Mouse (Mus musculus) erythroblast, embryonic 14.5 days (primary cell): ENCODE data around the gene Cdk20. TPM values are rescaled to one million over a fixed set of nuclear protein-coding genes. Genes with fewer than 3 reads are reported as not detected.

ENCODE experiments used
- H3K27me3 ChIP-seq: 2 replicates; pipeline ENCODE4 v1.6.1; 2012; ENCODE audit warnings: inconsistent platforms; ENCODE audit not compliant: control insufficient read depth
- H3K36me3 ChIP-seq: 2 replicates; pipeline ENCODE4 v1.6.1; 2012; ENCODE audit warnings: mild to moderate bottlenecking, inconsistent platforms; ENCODE audit not compliant: control insufficient read depth
- H3K4me1 ChIP-seq: 2 replicates; pipeline ENCODE4 v1.6.1; 2012; ENCODE audit warnings: inconsistent platforms; ENCODE audit not compliant: control insufficient read depth
- H3K4me3 ChIP-seq: replicated peaks from 2 replicates; pipeline ENCODE3; 2012; ENCODE audit warnings: moderate library complexity, mild to moderate bottlenecking, inconsistent platforms
- H3K9me3 ChIP-seq: 2 replicates; pipeline ENCODE4 v1.6.1; 2012; ENCODE audit warnings: low read length, inconsistent platforms, mixed read lengths; ENCODE audit not compliant: control insufficient read depth
- GATA1 ChIP-seq: IDR thresholded peaks from 2 replicates; pipeline ENCODE4 v1.6.1; 2012; ENCODE audit warnings: low read length, inconsistent platforms, mixed read lengths
- TAL1 ChIP-seq: IDR thresholded peaks from 3 replicates; pipeline ENCODE4 v1.6.1; 2012; ENCODE audit warnings: low read length, inconsistent platforms, mixed read lengths
- polyA plus RNA-seq: library from polyadenylated mRNA; stranded (reverse); fragments of >175 nt; gene quantifications from 2 replicates; pipeline ENCODE4 v1.2.3, GENCODE M21; 2012

Gene Cdk20
- polyA plus RNA-seq, 1 experiment: 0.86 TPM

DNA sequence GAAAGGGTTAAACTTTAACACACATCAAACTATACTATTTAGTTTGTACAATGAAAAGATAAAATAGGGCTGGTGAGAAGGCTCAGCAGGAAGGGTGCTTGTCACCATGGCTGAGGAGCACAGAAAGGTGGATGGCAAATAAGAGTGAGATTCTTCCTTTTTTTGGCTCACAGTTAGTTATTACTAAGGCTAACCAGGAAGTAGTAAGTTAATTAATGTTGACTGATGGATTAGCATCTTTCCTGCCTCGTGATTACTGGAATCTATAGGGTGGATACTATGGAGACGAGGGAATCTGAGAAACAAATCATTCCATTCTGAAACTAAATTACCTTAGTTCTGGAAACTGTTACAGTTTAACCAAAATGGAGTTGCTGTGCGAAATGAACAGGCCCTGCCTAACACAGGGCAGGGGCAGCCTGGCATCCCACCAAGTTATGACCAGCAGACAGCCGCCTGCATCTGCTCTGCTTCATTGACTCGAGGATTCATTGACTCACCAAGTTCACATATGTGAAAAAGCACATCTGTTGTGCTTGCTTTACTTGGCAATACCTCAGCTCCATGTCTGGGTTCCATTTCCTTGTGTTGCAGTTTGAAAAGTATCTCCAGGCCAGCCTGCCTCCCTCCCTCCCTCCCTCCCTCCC is 15.0 kb upstream of the Cdk20 start:
- 0 out of 2 replicates have a peak, but pooled peaks cover 2% of the 10 kb centered on the region for H3K9me3 ChIP-seq
- TF ChIP-seq GATA1 (no peak), TAL1 (no peak)
- H3K27me3 ChIP-seq: no peaks in the 10 kb centered on the region
- no peak overlapping the region for H3K4me3 ChIP-seq
- no peaks in the 10 kb centered on the region; the same call in 1 of the 2 replicates for H3K36me3 ChIP-seq
- peaks cover 20% of the 10 kb centered on the region for H3K4me1 ChIP-seq

DNA sequence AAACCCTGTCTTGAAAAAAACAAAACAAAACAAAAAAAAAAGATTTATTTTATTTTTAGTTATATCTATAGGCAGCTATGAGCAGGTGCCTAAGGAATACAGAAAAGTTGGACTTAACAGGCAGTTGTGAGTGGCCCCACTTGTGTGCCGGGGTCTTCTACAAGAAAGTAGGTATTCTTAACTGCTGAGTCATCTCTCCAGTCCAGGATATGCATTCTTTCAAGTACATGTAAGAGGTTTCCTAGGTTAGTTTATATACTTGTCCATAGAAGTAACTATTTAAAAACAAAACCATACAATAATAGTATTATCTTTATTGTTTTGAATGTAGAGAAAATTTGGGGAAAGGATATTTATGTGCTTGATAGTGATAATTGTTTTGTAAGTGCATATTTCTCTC is 11.3 kb upstream of the Cdk20 start:
- TF ChIP-seq GATA1: no peak
- TF ChIP-seq TAL1: no peak
- Histone ChIP-seq H3K36me3 (no peaks in the 10 kb centered on the region), H3K9me3 (no peaks in the 10 kb centered on the region), H3K4me3 (no peak overlapping the region), H3K4me1 (peaks cover 3% of the 10 kb centered on the region; the same call in 1 of the 2 replicates), H3K27me3 (no peaks in the 10 kb centered on the region)

DNA sequence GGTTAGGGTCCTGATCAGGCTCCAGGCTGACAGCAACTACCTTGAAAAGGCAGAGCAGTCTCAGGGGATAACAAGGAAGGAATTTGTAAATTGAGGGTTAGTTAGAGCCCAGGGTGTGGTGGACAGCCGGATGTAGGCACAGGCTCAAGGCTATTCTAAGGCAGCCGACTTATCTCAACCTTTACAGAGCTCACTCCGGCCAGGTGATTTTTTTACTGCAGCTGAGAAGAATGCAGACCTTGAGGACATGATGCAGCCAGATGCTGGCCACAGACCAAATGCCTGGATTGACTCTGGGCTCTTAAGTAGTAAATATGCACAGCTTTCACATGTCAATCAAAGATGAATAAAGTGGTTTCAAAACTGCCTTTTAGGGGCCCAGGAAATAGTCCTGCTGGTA is 10.7 kb upstream of the Cdk20 start:
- Histone ChIP-seq H3K4me3 (no peak overlapping the region), H3K9me3 (no peaks in the 10 kb centered on the region), H3K4me1 (peaks cover 3% of the 10 kb centered on the region; the same call in 1 of the 2 replicates), H3K27me3 (no peaks in the 10 kb centered on the region), H3K36me3 (no peaks in the 10 kb centered on the region)
- TF ChIP-seq GATA1 (no peak), TAL1 (no peak)

DNA sequence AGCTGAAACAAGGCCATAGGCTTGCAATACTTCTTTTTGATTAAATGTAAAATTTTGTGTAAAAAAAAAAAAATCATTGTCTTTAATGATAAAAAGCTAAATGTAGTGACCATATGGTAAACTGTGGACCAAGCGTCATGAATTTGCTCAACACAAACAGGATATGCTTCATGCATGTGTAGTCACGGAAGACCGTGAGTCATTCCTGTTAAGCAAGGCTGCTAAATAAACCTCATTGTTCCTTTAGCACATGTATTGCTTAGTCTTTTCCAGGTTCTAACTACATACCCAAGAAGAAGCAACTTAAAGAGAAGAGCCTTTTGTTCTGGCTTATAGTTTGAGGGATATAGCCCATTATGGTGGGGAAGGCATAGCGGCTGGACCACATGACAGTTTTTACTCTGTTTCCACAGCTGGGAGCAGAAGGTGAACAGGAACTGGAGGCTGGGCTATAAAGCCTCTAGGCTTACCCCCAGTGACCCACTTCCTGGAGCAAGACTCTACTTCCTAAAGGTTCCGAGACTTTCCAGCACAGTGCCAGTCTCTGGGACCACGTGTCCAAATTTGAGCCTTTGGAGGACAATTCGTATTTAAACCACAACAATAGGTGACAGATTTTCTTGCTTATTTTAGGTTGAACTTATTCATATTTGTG is 10.0 kb upstream of the Cdk20 start:
- Histone ChIP-seq H3K4me3 (no peak overlapping the region), H3K36me3 (no peaks in the 10 kb centered on the region), H3K4me1 (peaks cover 3% of the 10 kb centered on the region; the same call in 1 of the 2 replicates), H3K27me3 (no peaks in the 10 kb centered on the region), H3K9me3 (no peaks in the 10 kb centered on the region)
- TF ChIP-seq GATA1 (no peak), TAL1 (no peak)

DNA sequence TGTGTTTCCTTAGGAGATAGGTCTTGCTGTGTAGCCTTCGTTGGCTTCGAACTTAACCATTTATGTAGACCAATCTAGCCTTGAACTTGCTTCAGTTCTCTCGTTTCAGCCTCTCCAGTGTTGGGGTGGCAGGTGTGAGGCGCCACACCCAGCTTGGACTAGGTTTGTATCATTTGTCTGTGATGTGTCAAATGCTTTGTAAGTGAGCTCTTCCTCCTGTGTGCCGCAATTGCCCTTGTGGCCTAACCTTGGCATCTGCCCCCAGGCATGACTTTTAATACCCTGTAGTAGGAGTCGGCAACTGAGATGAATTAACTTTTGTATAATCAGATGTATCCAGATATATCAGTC is 9.5 kb upstream of the Cdk20 start:
- Histone ChIP-seq H3K9me3 (no peaks in the 10 kb centered on the region), H3K36me3 (no peaks in the 10 kb centered on the region), H3K27me3 (no peaks in the 10 kb centered on the region), H3K4me1 (peaks cover 3% of the 10 kb centered on the region; the same call in 1 of the 2 replicates), H3K4me3 (no peak overlapping the region)
- TF ChIP-seq TAL1 (no peak), GATA1 (no peak)

DNA sequence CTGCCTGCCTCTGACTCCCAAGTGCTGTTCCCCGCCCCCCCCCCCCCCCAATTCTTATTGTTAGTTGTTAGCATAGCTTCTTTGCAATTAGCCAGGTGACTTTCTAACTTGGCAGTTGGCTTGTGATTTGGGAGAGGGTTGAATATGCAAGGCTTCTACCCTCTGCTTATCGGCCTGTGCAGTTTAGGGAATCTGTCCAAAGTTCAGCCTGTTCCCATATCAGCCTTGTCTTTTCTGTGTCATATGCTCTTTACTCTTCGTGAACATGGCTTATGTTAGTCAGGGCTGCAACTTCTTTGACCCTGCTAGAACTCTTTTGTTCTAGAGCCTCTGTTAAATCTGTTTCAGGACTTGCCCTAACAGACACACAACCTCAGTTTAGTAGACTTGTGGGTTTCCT is 7.8 kb upstream of the Cdk20 start:
- Histone ChIP-seq H3K4me1 (peaks cover 3% of the 10 kb centered on the region; the same call in 1 of the 2 replicates), H3K9me3 (no peaks in the 10 kb centered on the region), H3K4me3 (no peak overlapping the region), H3K27me3 (no peaks in the 10 kb centered on the region), H3K36me3 (no peaks in the 10 kb centered on the region)
- TF ChIP-seq TAL1: no peak
- no peak for TF ChIP-seq GATA1

DNA sequence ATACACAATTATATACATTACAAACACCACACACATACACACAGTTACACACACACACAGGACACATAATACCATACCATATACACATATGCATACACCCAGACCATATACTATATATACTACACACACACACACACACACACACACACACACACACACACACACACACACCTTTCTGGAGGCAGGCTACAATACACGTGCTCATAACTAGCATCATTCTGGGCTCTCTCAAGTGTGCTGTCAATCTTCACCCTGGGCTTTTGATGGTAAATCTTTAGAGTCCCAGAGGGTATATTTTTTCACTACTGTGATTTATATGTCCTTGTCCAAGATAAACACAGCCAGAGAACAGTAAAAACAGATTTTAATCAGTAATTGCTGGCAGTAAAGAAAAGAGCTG is 6.8 kb upstream of the Cdk20 start:
- no peaks in the 10 kb centered on the region for H3K27me3 ChIP-seq
- TF ChIP-seq GATA1: no peak
- no peak for TF ChIP-seq TAL1
- no peaks in the 10 kb centered on the region for H3K36me3 ChIP-seq
- peaks cover 3% of the 10 kb centered on the region; the same call in 1 of the 2 replicates for H3K4me1 ChIP-seq
- no peaks in the 10 kb centered on the region for H3K9me3 ChIP-seq
- no peak overlapping the region for H3K4me3 ChIP-seq

DNA sequence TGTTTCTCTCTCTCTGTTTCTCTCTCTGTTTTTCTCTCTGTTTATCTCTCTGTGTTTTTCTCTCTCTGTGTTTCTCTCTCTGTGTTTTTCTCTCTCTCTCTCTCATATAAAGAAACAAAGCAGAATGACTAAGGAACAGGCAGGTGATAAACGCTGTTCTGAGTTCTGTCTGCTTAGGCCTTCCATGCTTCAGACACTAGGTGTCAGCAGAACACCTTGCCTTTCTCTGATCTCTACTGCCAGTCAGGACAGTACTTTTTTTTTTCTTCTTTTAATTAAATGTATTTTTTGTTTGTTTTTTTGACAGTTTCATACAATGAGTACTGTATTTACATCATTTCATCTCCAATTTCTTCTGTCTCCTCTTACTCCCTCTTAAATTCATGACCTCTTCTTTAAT is 2.8 kb upstream of the Cdk20 start:
- Histone ChIP-seq H3K9me3 (no peaks in the 10 kb centered on the region), H3K27me3 (no peaks in the 10 kb centered on the region), H3K4me3 (no peak overlapping the region), H3K4me1 (peaks cover 25% of the 10 kb centered on the region), H3K36me3 (no peaks in the 10 kb centered on the region)
- no peak for TF ChIP-seq GATA1
- TF ChIP-seq TAL1: no peak

DNA sequence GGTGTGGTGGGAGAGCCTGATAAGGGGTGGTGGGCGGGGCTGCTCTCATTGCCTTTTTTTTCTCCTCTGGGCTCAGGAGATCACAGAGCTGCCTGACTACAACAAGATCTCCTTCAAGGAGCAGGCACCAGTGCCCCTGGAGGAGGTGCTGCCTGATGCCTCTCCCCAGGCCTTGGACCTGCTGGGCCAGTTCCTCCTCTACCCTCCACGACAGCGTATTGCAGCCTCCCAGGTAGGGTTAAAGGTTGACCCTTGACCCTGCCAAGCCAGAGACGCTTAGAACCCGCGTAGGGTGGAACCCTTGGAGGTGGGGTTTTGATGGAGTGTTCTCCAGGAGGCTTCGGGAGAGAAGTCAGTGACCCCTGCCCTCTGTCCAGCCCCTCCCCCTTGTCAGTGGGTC is 5.7 kb downstream of the Cdk20 start:
- Histone ChIP-seq H3K9me3 (no peaks in the 10 kb centered on the region), H3K27me3 (no peaks in the 10 kb centered on the region), H3K4me3 (no peak overlapping the region), H3K4me1 (peaks cover 17% of the 10 kb centered on the region), H3K36me3 (no peaks in the 10 kb centered on the region; the same call in none of the 2 replicates)
- TF ChIP-seq GATA1 (no peak), TAL1 (no peak)

DNA sequence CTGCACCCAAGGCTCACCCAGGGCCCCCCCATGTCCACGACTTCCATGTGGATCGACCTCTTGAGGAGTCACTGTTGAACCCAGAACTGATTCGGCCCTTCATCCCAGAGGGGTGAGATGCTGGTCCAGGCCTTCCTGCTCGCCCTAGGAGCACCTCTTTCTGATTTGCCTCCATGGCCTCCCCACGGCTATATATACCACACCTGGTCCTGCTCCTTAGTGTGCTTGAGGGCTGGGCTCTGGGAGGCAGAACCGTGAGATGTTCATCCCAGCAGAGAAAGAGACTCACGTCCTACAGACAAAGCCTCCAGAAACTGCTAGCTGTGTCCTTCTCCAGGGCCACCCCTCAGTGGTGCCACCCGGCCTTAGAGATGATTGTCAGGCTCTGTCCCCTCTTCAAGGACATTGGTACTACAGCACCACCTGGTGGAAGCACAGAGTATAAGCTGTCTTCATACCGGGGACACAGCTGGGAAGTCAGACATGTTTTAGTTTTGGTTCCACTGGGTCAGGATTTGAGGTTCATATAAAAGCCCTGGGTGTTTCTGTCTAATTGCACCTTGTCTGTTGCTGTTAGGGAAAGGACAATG is 6.8 kb downstream of the Cdk20 start:
- Histone ChIP-seq H3K9me3 (no peaks in the 10 kb centered on the region), H3K4me1 (peaks cover 8% of the 10 kb centered on the region), H3K27me3 (no peaks in the 10 kb centered on the region), H3K36me3 (no peaks in the 10 kb centered on the region; the same call in none of the 2 replicates), H3K4me3 (no peak overlapping the region)
- no peak for TF ChIP-seq TAL1
- no peak for TF ChIP-seq GATA1
